Mouse (Mus musculus) cerebellum, adult 8-10 months (tissue): Measurements from ENCODE around the gene 4930544G11Rik.

Source experiments
- DNase-seq: peaks from one replicate; pipeline ENCODE4 v3.0.0; 2022

The 4930544G11Rik gene

GRCm38 (mm10) chr6:65952309-65952708 is at the start of gene 4930544G11Rik:
Gene 4930544G11Rik (plus strand): TSS chr6:65952609.
- DNase-seq = no peak

- no peak for DNase-seq
Observed at GRCm38 (mm10) chr6:65906657-65907182, 45.7 kb upstream of the 4930544G11Rik start.

DNA sequence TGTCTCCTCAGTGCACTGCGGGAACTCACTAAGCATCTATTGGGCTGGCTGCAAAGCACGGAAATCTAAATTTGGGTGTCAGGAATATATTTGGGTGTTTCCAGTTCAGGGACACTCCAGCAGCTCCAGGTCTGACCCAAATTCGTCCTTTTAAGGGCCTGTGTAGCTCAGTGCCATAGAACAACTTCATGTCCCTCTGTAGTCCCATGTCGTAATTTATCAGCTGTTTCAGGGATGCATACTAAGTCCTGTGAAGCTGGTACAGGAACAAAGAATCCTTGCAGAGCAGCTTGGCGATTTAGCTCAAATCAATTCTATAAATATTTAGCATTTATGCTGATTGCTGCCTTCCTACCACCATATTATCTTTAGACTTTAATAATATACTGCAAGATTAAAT is 37.0 kb upstream of the 4930544G11Rik start:
- DNase-seq = no peak

DNA sequence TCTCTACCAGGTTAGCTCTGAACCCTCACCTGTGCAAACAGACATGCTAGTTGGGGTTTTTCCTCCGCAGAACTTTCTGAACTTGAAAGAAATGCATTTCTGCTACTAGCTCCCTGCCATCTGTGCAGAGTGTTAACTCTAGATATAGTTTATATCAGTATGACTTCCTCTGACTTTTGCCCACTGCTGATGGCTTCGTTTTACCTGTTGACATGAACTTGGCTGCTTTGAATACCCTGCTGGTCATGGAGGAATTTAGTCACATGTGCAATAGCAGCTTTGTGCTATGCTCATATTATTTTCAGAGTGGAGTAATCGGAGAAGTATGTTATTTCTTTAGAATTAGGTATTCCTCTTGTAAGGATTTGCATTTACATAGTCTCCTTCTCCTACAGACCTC is 30.7 kb upstream of the 4930544G11Rik start:
- DNase-seq = no peak

GRCm38 (mm10) chr6:65923501-65924084 is 28.8 kb upstream of the 4930544G11Rik start:
- DNase-seq = no peak

GRCm38 (mm10) chr6:65925737-65926333 is 26.6 kb upstream of the 4930544G11Rik start:
- no peak for DNase-seq

DNA sequence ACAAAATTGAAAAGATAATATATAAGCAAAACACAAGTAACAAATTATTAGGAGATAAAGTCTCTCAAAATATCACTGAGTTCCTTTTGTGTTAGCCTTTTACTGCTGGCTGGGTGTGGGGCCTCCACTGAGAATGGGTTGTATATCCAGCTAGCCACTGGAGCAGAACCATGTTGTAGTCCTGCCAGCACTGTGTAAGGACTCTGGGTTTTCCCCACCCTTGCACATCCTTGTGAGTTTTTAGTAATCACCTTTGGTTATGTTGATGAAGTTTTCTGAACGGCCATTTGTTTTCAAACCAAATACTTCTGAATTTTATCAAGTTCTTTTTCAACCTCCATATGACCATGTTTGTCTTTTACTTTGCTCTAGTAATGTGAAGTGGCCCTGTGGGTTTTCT is 21.9 kb upstream of the 4930544G11Rik start:
- no peak for DNase-seq

GRCm38 (mm10) chr6:65932776-65933175 is 19.6 kb upstream of the 4930544G11Rik start:
- DNase-seq = no peak

DNA sequence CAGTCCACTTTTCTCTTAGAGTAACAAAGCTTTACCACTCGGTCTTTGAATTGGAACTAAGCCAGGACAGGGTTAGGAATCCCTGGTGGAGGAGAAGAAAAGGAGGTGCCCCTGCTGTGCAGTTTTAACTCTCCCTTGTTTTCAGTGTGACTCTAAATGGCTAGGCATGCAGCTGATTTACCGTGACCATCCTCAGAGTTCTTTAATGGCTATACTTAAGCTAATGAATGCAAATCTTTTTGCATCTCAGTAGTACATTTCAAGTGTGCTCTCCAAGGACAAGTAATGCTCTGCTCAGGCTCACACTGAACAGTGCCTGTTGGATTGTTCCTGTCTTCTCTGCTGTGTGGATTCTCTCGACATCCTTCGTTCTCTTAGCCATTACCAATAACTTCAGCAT is 19.2 kb upstream of the 4930544G11Rik start:
- no peak for DNase-seq

DNA sequence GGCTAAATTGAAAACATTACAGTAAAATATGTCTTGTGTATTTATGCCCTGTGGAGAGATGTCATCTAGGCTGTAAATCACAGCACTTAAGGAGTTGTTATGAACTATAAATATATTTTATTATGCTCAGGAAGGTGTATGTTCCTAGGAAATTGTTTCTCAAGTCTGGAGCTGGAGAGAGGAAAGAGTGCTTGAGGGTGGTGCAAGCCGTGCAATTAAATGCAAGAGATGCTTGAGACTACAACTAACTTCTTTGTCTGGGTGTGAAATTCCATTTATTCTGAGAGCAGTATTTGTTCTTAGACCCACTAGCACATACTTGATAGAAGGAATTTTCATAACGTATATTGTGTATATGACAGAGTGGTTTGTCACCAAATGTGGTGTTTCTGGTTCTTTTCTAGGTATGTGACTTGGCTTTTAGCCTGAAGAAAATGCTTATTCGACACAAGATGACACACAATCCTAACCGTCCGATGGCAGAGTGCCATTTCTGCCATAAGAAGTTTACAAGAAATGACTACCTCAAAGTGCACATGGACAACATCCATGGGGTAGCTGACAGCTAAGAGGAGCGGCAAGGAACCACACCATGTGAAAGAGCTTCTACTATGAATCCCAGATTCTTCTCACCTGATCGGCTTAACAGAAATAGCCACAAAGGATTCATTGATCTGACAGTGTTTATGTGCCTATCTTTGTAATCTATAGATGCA is 16.7 kb upstream of the 4930544G11Rik start:
- DNase-seq = no peak

GRCm38 (mm10) chr6:65950492-65950891 is 1.9 kb upstream of the 4930544G11Rik start:
- DNase-seq = no peak

- peak; percentile 9 for DNase-seq
Observed at GRCm38 (mm10) chr6:65969386-65970111, 17.1 kb downstream of the 4930544G11Rik start.

DNA sequence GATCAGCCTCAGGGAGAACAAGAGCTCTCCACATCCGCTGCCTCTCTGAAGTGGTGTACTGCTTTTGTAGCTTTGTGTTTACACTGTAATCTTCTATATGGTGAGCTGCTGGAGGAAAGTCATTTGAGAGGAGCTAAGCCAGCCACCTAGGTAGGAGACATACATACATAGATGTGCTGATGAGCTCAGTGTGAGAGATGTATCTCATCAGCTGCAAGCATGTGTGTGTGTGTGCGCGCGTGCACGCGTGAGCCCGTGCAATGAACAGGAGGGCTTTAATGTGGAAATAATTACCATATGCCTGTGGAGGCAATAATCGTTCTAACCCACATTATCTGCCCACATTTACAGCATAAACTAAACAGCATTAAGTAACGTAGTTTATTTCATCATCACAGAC is 18.0 kb downstream of the 4930544G11Rik start:
- no peak for DNase-seq

DNA sequence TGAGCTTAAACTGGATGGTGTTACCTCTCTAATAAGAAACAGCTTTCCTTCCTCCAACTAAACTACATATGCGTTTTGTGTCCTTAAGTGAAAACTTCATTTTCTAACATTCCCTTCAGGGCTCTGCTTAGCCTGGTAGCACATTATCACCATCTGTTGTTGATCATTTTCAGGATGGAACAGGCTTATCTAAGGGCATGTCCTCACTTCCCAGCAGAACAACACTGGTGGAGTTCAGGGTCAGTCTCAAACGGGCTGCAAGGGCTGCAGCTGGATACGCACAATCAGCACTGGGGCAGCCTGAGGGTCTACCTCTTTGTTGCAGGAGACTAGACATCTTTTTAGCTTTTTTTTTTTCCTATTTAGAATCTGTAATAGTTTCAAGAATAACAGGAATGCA is 39.7 kb downstream of the 4930544G11Rik start:
- no peak for DNase-seq

DNA sequence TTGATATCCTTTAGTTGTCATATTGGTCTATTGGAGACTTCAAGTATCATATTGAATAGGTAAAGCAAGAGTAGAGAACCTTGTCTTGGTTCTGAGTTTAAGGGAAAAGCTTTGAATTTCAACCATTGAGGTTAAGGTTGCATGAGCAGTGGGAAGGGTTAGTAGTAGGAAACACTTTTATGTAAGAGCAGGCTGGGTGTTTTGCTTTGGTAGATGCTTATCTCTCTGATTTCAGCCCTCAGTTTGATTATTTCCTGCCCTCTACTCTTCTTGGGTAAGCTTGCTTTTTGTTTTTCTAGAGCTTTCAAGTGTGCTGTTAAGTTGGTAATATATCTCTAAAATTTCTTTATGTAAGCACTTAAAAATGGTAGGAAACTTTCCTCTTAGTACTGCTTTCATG is 45.9 kb downstream of the 4930544G11Rik start:
- no peak for DNase-seq
